Mouse (Mus musculus) forebrain, embryonic 15.5 days (tissue): ENCODE results near the gene Adipor2. TPM values are rescaled to one million over a fixed set of nuclear protein-coding genes. Genes with fewer than 3 reads are reported as not detected.

ENCODE experiments used
- ATAC-seq: fragments of 200-750 bp; cut with Nextera tagmentation; replicated peaks from 2 replicates; pipeline ENCODE4 v1.8.0; 2017; ENCODE audit warnings: mild to moderate bottlenecking, moderate TSS enrichment, moderate library complexity
- H3K27ac ChIP-seq: fragments of 300-500 bp; sonication (generic); replicated peaks from 2 replicates; pipeline ENCODE4 v1.5.1; 2015; ENCODE audit warnings: mild to moderate bottlenecking, inconsistent platforms
- H3K27me3 ChIP-seq: fragments of 300-500 bp; sonication (generic); 2 replicates; pipeline ENCODE4 v1.6.1; 2015; ENCODE audit warnings: inconsistent platforms
- H3K36me3 ChIP-seq: fragments of 300-500 bp; sonication (generic); 2 replicates; pipeline ENCODE4 v1.6.1; 2015; ENCODE audit warnings: mild to moderate bottlenecking, inconsistent platforms
- H3K4me1 ChIP-seq: fragments of 300-500 bp; sonication (generic); 2 replicates; pipeline ENCODE4 v1.6.1; 2015; ENCODE audit warnings: inconsistent platforms
- H3K4me2 ChIP-seq: fragments of 300-500 bp; sonication (generic); replicated peaks from 2 replicates; pipeline ENCODE4 v1.6.1; 2015; ENCODE audit warnings: mild to moderate bottlenecking, inconsistent platforms
- H3K4me3 ChIP-seq: fragments of 300-500 bp; sonication (generic); 2 replicates; pipeline ENCODE4 v1.5.1; 2015; ENCODE audit warnings: mild to moderate bottlenecking, inconsistent platforms
- H3K9ac ChIP-seq: fragments of 300-500 bp; sonication (generic); replicated peaks from 2 replicates; pipeline ENCODE4 v1.6.1; 2015; ENCODE audit warnings: mild to moderate bottlenecking, inconsistent platforms
- H3K9me3 ChIP-seq: fragments of 300-500 bp; sonication (generic); 2 replicates; pipeline ENCODE4 v1.6.1; 2016; ENCODE audit warnings: inconsistent platforms
- WGBS: fragments of 180-500 bp; shearing (Covaris S2); methylation state at CpG from one replicate; pipeline ENCODE4 v1.1.7; 2015; ENCODE audit warnings: mixed read lengths; 5-methylcytosine and 5-hydroxymethylcytosine counted together
- polyA plus RNA-seq: library from polyadenylated mRNA; unstranded; fragments of >200 nt; fragmentation: Nextera tagmentation; extraction: Ambion mirVana; gene quantifications from 2 replicates; pipeline ENCODE4 v1.2.1, GENCODE M21; 2015

The Adipor2 gene
- polyA plus RNA-seq = 43.1 and 45.5 TPM in 2 replicates

- H3K9me3 ChIP-seq = no peaks in the 10 kb centered on the region
- no peak within 1 kb of the TSS for H3K4me3 ChIP-seq
- peak within 1 kb of the TSS; percentile 23; the same call in 1 of the 2 replicates for H3K4me2 ChIP-seq
- 6% methylated on average over 12 of the region's 12 CpGs for WGBS
- no peak; the same call in 1 of the 2 replicates for ATAC-seq
- H3K27me3 ChIP-seq = no peaks in the 10 kb centered on the region
- H3K36me3 ChIP-seq = no peaks in the 10 kb centered on the region
- peaks cover 5% of the 10 kb centered on the region; the same call in 1 of the 2 replicates for H3K4me1 ChIP-seq
- no peak within 1 kb of the TSS for H3K9ac ChIP-seq
- no peak within 1 kb of the TSS for H3K27ac ChIP-seq
Measured at GRCm38 (mm10) chr6:119417354-119417753, at the start of gene Adipor2. Gene Adipor2 (minus strand): TSS chr6:119417704.

DNA sequence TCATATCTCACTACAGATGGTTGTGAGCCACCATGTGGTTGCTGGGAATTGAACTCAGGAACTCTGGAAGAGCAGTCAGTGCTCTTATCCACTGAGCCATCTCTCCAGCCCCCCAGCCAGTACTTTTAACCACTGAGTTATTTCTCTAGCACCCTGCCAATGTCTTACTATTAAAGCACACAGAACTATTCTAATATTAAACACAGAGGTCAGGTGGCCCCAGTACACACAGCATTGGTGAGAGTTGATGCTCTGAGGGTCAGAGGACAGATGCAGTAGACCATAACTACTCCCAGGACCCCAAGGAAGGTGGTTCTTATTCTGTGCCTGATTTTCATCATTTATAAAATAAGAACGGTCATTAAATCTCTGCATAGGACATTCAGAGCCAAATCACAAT, 48.7 kb upstream of the Adipor2 start:
- 98% methylated on average over 1 of the region's 1 CpGs for WGBS
- Histone ChIP-seq H3K27me3 (no peaks in the 10 kb centered on the region), H3K27ac (no peak overlapping the region), H3K4me2 (no peak overlapping the region), H3K9ac (no peak overlapping the region), H3K36me3 (no peaks in the 10 kb centered on the region), H3K4me3 (no peak overlapping the region), H3K9me3 (no peaks in the 10 kb centered on the region), H3K4me1 (no peaks in the 10 kb centered on the region)
- no peak for ATAC-seq

DNA sequence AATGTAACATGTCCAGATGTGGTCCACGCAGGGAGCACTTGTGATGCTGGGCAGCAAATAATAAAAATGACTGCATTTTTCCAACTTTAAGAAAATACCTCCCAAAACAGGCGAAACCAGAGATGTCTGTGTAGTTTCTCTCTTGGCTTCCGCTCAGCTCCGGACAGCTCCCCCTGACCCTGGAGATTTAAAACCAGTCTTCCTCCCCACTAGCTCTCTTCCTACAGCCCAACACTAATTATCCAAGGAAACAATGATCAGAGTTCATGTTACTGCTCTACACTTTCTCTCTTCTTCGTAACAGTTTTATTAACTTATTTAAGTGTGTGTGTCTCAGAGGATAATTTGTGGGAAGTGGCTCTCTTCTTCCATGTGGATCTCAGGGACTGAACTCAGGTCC, 42.9 kb upstream of the Adipor2 start:
- no peak for ATAC-seq
- H3K4me2 ChIP-seq = no peak overlapping the region
- WGBS = 94% methylated on average over 5 of the region's 5 CpGs
- no peaks in the 10 kb centered on the region for H3K4me1 ChIP-seq
- no peak overlapping the region for H3K9ac ChIP-seq
- H3K27ac ChIP-seq = no peak overlapping the region
- no peak overlapping the region for H3K4me3 ChIP-seq
- no peaks in the 10 kb centered on the region for H3K27me3 ChIP-seq
- H3K36me3 ChIP-seq = no peaks in the 10 kb centered on the region
- no peaks in the 10 kb centered on the region for H3K9me3 ChIP-seq

- no peak for ATAC-seq
- Histone ChIP-seq H3K27ac (no peak overlapping the region), H3K4me1 (no peaks in the 10 kb centered on the region), H3K4me3 (no peak overlapping the region), H3K36me3 (no peaks in the 10 kb centered on the region), H3K4me2 (no peak overlapping the region), H3K9me3 (no peaks in the 10 kb centered on the region), H3K27me3 (no peaks in the 10 kb centered on the region), H3K9ac (no peak overlapping the region)
- WGBS = 88% methylated on average over 4 of the region's 4 CpGs
Measured at GRCm38 (mm10) chr6:119459041-119459440, 41.5 kb upstream of the Adipor2 start.

- Histone ChIP-seq H3K4me1 (no peaks in the 10 kb centered on the region), H3K27ac (no peak overlapping the region), H3K4me2 (no peak overlapping the region), H3K9ac (no peak overlapping the region), H3K9me3 (no peaks in the 10 kb centered on the region), H3K27me3 (no peaks in the 10 kb centered on the region), H3K4me3 (no peak overlapping the region), H3K36me3 (no peaks in the 10 kb centered on the region)
- no peak for ATAC-seq
- 68% methylated on average over 8 of the region's 8 CpGs for WGBS
Measured at GRCm38 (mm10) chr6:119458166-119458565, 40.7 kb upstream of the Adipor2 start.

DNA sequence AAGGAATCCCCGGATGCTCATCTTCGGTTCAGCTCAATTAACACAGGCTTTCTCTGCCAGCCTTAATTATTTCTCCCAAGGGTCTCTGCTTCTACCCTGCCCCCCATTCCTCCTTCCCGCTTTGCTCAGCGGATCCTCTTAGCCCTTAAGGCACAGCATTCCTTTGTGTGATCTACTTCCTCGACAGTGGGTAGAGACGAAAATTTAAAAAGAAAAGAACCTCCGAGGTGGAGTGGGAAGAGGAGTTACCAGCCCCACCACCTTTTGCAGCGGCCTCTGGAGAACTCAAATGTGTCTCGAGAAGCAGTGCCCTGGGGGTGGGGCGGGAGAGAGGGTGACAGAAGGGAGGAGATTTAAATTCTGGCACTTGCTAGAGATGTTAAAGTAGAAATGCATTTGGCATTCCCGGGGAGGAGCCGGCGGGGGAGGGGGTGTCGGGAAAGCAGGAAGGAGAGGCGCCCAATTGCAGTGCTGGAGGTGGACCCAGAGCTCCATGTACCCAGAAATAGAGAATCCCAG, 34.5 kb upstream of the Adipor2 start:
- WGBS = under 1% methylated on average over 15 of the region's 15 CpGs
- Histone ChIP-seq H3K27ac (peak overlapping the region; percentile 96), H3K4me3 (peak overlapping the region; percentile 37), H3K4me1 (peaks cover 35% of the 10 kb centered on the region), H3K9ac (peak overlapping the region; percentile 44), H3K9me3 (no peaks in the 10 kb centered on the region), H3K4me2 (peak overlapping the region; percentile 48), H3K36me3 (no peaks in the 10 kb centered on the region), H3K27me3 (no peaks in the 10 kb centered on the region)
- ATAC-seq = peak; percentile 85

DNA sequence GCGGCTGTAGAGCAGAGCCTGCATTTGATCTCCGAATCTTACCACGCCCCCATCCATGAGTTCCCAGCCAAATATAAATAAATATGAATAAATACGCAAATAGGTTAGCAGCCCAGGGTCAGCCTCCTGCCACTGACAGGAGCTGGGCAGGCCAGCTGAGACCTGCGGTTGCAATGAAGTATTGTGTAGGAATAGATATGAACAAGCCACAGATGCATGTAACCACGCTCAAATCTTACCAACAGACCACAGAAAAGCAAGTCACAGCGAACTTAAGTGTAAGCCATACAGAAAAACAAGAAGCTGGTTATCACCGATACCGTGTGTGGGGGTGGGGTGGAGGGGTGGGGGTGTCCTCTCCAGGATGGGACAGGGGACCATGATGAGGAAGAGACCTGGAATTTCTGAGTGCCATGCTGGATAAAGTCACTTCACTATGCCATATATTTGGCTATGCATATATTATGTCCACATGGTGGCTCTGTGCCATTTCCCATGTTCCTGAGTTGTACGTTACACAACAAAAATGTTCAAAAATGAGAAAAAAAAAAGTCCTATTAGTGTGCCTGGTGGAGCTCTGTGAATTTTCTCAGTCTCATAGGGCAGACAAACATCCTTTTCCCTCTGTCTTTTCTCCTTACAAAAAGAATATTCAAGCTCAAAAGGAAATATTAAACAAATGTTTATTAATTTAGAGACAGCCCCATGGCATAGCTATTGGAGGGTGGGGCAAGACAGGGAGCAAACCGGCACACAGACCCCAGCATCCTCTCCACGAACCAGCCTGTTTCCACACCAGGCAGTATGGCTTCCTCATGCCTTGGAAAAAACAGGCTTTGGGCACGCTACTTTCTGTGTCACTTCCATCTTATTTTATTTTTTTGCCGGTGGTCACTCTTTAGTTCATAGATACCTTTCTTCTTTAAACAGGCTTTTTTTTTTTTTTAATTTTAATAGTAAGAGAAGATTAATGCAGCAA, 33.8 kb upstream of the Adipor2 start:
- peak overlapping the region; percentile 44 for H3K9ac ChIP-seq
- ATAC-seq = no peak

GRCm38 (mm10) chr6:119449060-119449499, 31.6 kb upstream of the Adipor2 start:
- Histone ChIP-seq H3K4me3 (peak overlapping the region; percentile 30), H3K9me3 (no peaks in the 10 kb centered on the region), H3K9ac (peak overlapping the region; percentile 37), H3K4me2 (peak overlapping the region; percentile 51), H3K27ac (no peak overlapping the region), H3K36me3 (no peaks in the 10 kb centered on the region), H3K4me1 (peaks cover 35% of the 10 kb centered on the region), H3K27me3 (no peaks in the 10 kb centered on the region)
- ATAC-seq = no peak
- WGBS = 5% methylated on average over 18 of the region's 23 CpGs

More for the DNA sequence above, 33.8 kb upstream of the Adipor2 start:
- Histone ChIP-seq H3K27ac (peak overlapping the region; percentile 96), H3K4me3 (peak overlapping the region; percentile 37), H3K4me2 (peak overlapping the region; percentile 48), H3K36me3 (no peaks in the 10 kb centered on the region), H3K9me3 (no peaks in the 10 kb centered on the region), H3K4me1 (peaks cover 35% of the 10 kb centered on the region), H3K27me3 (no peaks in the 10 kb centered on the region)
- WGBS = 41% methylated on average over 14 of the region's 14 CpGs

GRCm38 (mm10) chr6:119448321-119449059, 31.0 kb upstream of the Adipor2 start:
- peak overlapping the region; percentile 37 for H3K9ac ChIP-seq
- peak overlapping the region; percentile 51 for H3K4me2 ChIP-seq
- no peaks in the 10 kb centered on the region for H3K27me3 ChIP-seq
- H3K27ac ChIP-seq = no peak overlapping the region
- peaks cover 40% of the 10 kb centered on the region for H3K4me1 ChIP-seq
- WGBS = 11% methylated on average over 18 of the region's 18 CpGs
- ATAC-seq = no peak
- H3K9me3 ChIP-seq = no peaks in the 10 kb centered on the region
- no peaks in the 10 kb centered on the region for H3K36me3 ChIP-seq
- peak overlapping the region; percentile 30 for H3K4me3 ChIP-seq

DNA sequence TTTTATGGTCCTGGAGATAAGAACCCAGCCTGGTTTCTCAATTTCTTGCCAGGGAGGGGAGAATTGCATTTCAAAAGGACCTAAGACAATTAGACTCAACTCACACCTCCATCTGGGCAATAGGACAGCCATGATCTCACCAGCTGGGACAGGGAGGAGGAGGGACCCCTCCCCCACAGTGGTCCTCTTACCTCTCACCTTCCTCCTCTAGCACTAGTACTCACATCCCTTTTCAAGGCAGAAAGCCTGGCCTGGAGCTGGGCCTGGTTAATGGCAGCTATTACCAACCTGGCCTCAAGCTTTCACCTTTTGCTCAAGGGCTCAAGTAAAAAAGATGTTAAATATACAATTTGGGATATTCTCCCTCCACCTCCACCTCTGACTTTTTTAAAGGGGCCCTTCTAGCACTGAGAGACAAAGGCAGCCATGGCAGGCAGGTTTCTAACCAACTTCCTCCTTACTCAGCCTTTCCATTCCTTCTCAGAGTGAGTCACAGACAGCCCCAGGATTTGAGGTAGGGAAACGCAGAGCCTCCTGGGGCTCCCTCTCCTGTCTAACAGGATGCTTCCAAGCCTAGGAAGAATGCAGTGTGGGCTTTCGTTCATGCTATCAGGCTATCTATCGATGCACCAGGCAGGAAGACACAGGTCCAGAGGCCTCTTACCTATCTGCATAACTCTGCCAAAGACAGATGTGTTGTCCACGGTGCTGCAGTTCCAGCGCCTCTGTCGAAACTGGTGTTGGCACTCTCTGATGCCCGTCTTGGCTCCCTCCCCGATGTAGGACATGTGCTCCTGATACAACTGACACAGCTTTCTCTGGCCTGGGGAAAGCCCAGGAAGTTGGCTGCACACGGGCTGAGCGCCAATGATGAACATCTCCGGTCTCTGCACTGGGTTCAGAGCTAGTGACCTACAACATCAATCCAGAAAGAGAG, 28.4 kb upstream of the Adipor2 start:
- Histone ChIP-seq H3K4me2 (no peak overlapping the region), H3K27me3 (no peaks in the 10 kb centered on the region), H3K36me3 (no peaks in the 10 kb centered on the region), H3K9me3 (no peaks in the 10 kb centered on the region), H3K4me1 (peaks cover 26% of the 10 kb centered on the region), H3K4me3 (no peak overlapping the region), H3K9ac (no peak overlapping the region), H3K27ac (no peak overlapping the region)
- no peak for ATAC-seq
- 79% methylated on average over 11 of the region's 11 CpGs for WGBS
